Mouse (Mus musculus): ENCODE results near the gene 2810021J22Rik.

The 2810021J22Rik gene

GRCm38 (mm10) chr11:58916879-58917744, 50.1 kb downstream of the 2810021J22Rik start:
- peak; percentile 40 for DNase-seq (ENCODE audit: low spot score)

GRCm38 (mm10) chr11:58917745-58918366, 50.8 kb downstream of the 2810021J22Rik start, which contains the start of gene Btnl10:
Btnl10 (plus strand) TSS chr11:58917908.
- DNase-seq (ENCODE audit: low spot score): no peak

GRCm38 (mm10) chr11:58918759-58919158, 51.7 kb downstream of the 2810021J22Rik start:
- no peak for DNase-seq (ENCODE audit: low spot score)

- no peak for DNase-seq (ENCODE audit: low spot score)
Observed at GRCm38 (mm10) chr11:58922420-58922819, 55.4 kb downstream of the 2810021J22Rik start.

DNA sequence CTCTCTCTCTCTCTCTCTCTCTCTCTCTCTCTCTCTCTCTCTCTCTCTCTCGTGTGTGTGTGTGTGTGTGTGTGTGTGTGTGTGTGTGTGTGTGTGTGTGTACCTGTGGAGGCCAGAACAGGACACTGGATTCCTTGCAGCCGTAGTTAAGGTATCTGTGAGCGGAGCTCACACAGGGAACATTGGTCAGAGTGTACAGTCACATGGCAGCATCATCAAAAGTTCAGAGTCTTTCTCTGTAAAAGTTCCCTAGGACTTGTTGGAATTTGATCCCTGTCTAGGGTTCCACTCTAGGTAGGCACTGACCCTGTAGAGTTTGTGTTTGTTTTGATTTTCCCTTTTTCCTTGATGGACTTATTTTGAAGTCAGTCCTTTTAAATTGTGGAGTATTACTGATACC, 59.6 kb downstream of the 2810021J22Rik start:
- no peak for DNase-seq (ENCODE audit: low spot score)

GRCm38 (mm10) chr11:58927053-58927452, 60.0 kb downstream of the 2810021J22Rik start:
- DNase-seq (ENCODE audit: low spot score): no peak

DNA sequence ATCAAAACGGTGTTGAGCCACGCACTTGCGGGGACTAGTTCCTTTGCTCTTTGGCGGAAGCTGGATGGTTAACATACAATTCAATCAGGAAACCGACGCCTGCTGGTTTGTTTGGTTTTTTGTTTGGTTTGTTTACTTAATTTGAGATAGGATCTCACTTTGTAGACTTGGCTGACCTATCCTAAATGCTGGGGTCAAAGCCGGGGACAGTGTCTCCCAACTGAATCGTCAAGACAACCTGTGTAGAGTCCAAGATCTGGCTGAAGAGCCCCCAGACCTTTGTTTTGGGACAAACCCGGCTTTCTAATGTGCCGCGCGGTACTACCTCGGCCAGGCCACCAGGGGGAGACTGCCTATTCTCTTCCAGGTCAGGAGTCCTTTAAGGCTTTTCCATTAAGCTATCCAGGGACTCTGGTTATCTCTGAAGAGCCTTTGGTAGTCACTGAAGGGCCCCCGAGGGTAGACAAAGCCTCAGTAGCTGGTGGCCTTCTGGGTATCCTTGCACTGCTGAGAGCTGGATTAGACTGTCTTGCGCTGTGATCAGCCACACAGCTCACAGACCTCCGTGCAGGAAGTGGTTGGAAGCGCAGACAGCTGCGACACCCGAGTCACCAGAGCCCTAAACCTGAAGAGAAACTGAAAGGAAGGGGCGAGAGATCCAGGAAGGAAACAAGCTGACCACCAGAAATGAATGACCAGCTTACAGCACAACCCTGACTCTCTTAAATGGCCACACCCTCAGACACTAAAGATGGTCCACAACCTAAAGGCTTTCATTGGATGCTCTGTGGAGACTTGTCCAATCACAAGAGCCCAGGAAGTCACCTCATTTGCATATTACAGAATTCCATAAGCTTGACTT, 61.0 kb downstream of the 2810021J22Rik start:
- peak; percentile 64 for DNase-seq (ENCODE audit: low spot score)

GRCm38 (mm10) chr11:58929055-58929454, 62.0 kb downstream of the 2810021J22Rik start:
- no peak for DNase-seq (ENCODE audit: low spot score)

- no peak for DNase-seq (ENCODE audit: low spot score)
Observed at GRCm38 (mm10) chr11:58929641-58930040, 62.6 kb downstream of the 2810021J22Rik start.

GRCm38 (mm10) chr11:58930254-58930653, 63.2 kb downstream of the 2810021J22Rik start:
- DNase-seq (ENCODE audit: low spot score): no peak

DNA sequence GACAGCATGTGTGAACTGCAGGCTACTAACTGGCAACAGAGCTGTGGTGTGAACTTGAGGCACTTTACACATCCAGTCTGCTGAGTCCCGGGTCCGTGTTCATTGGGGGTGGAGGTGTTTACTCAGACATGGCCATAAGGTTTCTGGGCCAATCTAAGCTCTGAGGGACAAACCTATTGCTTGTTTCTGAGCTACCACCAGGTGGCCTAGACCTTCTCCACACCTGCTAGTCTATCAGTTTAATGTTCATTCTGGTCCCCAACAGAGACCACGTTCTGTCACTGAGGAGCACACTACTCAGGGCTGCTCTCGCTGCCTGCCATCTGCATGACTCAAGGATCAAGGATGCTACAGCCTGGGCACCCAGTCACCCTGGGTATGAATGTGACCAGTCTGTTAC, 64.6 kb downstream of the 2810021J22Rik start:
- no peak for DNase-seq (ENCODE audit: low spot score)

Data from adipocyte (in vitro differentiated cells).